Mouse (Mus musculus): ENCODE data around the gene Sept12.

DNA sequence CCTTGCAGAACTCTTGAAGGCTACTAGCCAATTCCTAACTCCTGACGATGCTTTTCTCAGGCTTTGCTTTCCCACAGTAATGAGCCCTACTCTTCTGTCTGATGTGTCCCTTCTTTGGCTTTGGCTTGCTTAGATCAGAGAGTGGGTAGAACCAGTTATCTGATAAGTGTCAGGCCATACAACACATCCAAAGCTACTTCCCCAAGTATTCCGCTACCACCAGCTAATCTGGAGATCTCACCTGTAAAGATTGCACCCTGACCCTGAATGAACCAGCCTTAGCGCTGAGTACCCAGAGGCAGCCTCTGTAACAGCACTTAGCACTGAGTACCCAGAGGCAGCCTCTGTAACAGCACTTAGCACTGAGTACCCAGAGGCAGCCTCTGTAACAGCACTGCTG is 47.7 kb upstream of the Sept12 start:
- TF ChIP-seq CTCF (IDR thresholded peaks at IDR 0.05; ENCODE audit: extremely low read depth, insufficient read depth, low read length) (no peak), POLR2A (IDR thresholded peaks at IDR 0.05; ENCODE audit: extremely low read depth, insufficient read depth, low read length) (no peak)

Data from cortical plate, adult 2 months (tissue).